Mouse (Mus musculus): ENCODE results near the gene Tceal8. TPM values are rescaled to one million over a fixed set of nuclear protein-coding genes. Genes with fewer than 3 reads are reported as not detected.
A peak's percentile ranks its signal among the peaks of the same experiment; 100 is the strongest.

Tceal8 gene
- polyA plus RNA-seq, 1 experiment from 2014 or later = 216 TPM

GRCm38 (mm10) chrX:136195193-136195944 is 23.2 kb upstream of the Tceal8 start:
- no peaks in the 10 kb centered on the region for H3K9me3 ChIP-seq (ENCODE audit: control insufficient read depth, low read length)
- no peak overlapping the region for H3K27ac ChIP-seq (replicated peaks; ENCODE audit: low read depth, low read length)
- no peaks in the 10 kb centered on the region for H3K4me1 ChIP-seq (ENCODE audit: control insufficient read depth, insufficient read depth, low read length)
- H3K4me2 ChIP-seq (ENCODE audit: low read depth, low read length) = no peak overlapping the region
- H3K36me3 ChIP-seq (ENCODE audit: control insufficient read depth, insufficient read depth, low read length) = no peaks in the 10 kb centered on the region
- DNase-seq (ENCODE audit: low spot score) = no peak
- ATAC-seq (ENCODE audit: low read depth) = no peak
- WGBS = 80% methylated on average over 16 of the region's 16 CpGs
- H3K4me3 ChIP-seq (ENCODE audit: low read depth, low read length) = no peak overlapping the region
- no peaks in the 10 kb centered on the region for H3K27me3 ChIP-seq (replicated peaks; ENCODE audit: control insufficient read depth, insufficient read depth, low read length)
- H3K9ac ChIP-seq (ENCODE audit: low read depth, low read length) = no peak overlapping the region

GRCm38 (mm10) chrX:136183107-136183506 is 11.0 kb upstream of the Tceal8 start:
- H3K9me3 ChIP-seq (ENCODE audit: control insufficient read depth, low read length) = no peaks in the 10 kb centered on the region
- no peak overlapping the region for H3K4me2 ChIP-seq (ENCODE audit: low read depth, low read length)
- WGBS = 81% methylated on average over 1 of the region's 1 CpGs
- H3K36me3 ChIP-seq (ENCODE audit: control insufficient read depth, insufficient read depth, low read length) = no peaks in the 10 kb centered on the region
- H3K4me3 ChIP-seq (ENCODE audit: low read depth, low read length) = no peak overlapping the region
- H3K4me1 ChIP-seq (ENCODE audit: control insufficient read depth, insufficient read depth, low read length) = no peaks in the 10 kb centered on the region
- no peak overlapping the region for H3K9ac ChIP-seq (ENCODE audit: low read depth, low read length)
- DNase-seq (ENCODE audit: low spot score) (no peak), ATAC-seq (ENCODE audit: low read depth) (no peak)
- no peaks in the 10 kb centered on the region; the same call in 1 of the 2 replicates for H3K27me3 ChIP-seq (replicated peaks; ENCODE audit: control insufficient read depth, insufficient read depth, low read length)
- H3K27ac ChIP-seq (replicated peaks; ENCODE audit: low read depth, low read length) = no peak overlapping the region

DNA sequence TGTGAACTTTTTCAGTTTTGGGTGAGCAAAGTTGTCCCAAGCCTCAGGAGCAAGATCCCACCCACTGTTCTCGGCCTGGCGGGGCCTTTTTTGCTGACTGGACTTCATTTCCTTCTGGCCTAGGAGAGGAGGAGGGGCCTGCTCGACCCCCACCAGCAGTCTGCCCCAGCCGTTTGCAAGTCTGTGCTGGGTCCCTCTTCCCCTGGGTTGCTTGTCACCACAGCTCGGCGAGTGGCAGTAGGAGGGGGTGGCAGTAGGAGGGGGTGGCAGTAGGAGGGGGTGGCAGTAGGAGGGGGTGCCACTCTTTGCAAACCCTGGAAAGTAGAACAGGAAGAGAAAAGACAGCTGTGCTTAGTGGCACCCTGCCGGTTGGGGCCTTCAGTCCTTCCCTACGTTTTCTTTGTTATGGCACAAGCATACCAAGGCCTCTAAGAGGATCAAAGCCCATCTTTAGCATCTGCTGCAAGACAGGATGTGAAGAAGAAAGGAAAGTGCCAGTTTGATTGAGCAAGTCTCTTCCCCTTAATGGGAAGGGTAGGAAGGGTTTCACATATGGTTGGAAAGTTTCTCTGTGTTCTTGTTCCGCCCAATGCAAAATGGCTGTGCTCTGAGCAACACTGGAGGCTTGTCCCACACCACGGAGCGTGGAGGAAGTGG is 8.9 kb upstream of the Tceal8 start:
- WGBS = 34% methylated on average over 11 of the region's 11 CpGs
- Histone ChIP-seq H3K27ac (replicated peaks; ENCODE audit: low read depth, low read length) (no peak overlapping the region), H3K36me3 (ENCODE audit: control insufficient read depth, insufficient read depth, low read length) (no peaks in the 10 kb centered on the region), H3K27me3 (replicated peaks; ENCODE audit: control insufficient read depth, insufficient read depth, low read length) (peaks cover 5% of the 10 kb centered on the region), H3K9ac (ENCODE audit: low read depth, low read length) (no peak overlapping the region), H3K4me1 (ENCODE audit: control insufficient read depth, insufficient read depth, low read length) (no peaks in the 10 kb centered on the region), H3K9me3 (ENCODE audit: control insufficient read depth, low read length) (no peaks in the 10 kb centered on the region), H3K4me2 (ENCODE audit: low read depth, low read length) (no peak overlapping the region), H3K4me3 (ENCODE audit: low read depth, low read length) (no peak overlapping the region)
- no peak for ATAC-seq (ENCODE audit: low read depth)
- DNase-seq (ENCODE audit: low spot score) = no peak

- ATAC-seq (ENCODE audit: low read depth) = no peak
- H3K4me1 ChIP-seq (ENCODE audit: control insufficient read depth, insufficient read depth, low read length) = no peaks in the 10 kb centered on the region
- peaks cover 7% of the 10 kb centered on the region for H3K27me3 ChIP-seq (replicated peaks; ENCODE audit: control insufficient read depth, insufficient read depth, low read length)
- DNase-seq (ENCODE audit: low spot score) = peak; percentile 38
- H3K4me3 ChIP-seq (ENCODE audit: low read depth, low read length) = peak overlapping the region; percentile 55
- H3K9ac ChIP-seq (ENCODE audit: low read depth, low read length) = peak overlapping the region; percentile 59
- peak overlapping the region; percentile 55 for H3K4me2 ChIP-seq (ENCODE audit: low read depth, low read length)
- 34% methylated on average over 10 of the region's 10 CpGs for WGBS
- 0 out of 2 replicates have a peak, but pooled peaks cover 4% of the 10 kb centered on the region for H3K36me3 ChIP-seq (ENCODE audit: control insufficient read depth, insufficient read depth, low read length)
- peak overlapping the region; percentile 85 for H3K27ac ChIP-seq (replicated peaks; ENCODE audit: low read depth, low read length)
- no peaks in the 10 kb centered on the region for H3K9me3 ChIP-seq (ENCODE audit: control insufficient read depth, low read length)
These were observed 644 bp upstream of the Tceal8 start for GRCm38 (mm10) chrX:136172786-136173185.

DNA sequence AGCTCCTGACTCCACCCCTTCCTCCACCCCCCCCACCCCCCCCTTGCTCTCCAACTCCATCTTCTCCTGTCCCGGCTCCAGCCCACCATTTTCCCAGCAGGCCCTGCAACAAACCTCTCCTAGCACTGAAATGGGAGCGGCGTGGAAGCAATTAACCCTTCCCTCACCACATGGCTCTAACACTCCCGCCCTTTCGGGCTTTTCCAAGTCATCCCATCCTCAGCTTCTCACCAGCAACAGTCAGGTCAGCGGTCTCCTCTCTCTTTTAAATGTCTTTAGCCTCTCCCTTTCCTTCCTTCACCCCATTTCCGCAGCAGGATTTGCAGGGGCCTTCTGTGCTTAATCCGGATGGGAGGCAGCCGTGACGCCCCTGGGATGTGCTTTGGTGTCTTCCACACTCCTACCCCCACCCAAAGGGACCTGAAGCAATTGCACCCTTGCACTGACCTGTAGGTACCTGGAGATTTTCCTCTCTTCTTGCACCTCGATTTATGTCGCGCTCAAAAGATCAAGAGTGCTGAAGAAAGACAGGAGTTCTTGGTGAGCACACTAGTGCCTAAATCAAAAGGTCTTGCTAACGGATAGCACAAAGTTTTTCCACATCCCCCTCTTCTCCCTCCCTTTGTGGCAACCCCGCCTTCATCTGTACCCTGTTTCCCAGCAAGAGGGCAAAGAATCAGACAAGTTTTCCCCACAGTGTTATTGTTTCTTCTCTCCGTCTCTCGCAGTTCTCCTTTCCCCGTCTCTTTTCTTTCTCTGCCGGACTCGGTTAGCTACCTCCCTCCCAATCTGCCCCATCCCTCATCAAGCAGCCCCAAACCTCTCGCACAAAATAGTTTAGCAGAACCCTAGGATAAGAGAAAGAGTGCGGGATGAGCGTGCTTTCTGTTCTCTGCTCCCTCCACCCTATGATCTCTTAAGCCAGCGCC is 689 bp downstream of the Tceal8 start:
- Histone ChIP-seq H3K36me3 (ENCODE audit: control insufficient read depth, insufficient read depth, low read length) (0 out of 2 replicates have a peak, but pooled peaks cover 4% of the 10 kb centered on the region), H3K27me3 (replicated peaks; ENCODE audit: control insufficient read depth, insufficient read depth, low read length) (peaks cover 6% of the 10 kb centered on the region), H3K27ac (replicated peaks; ENCODE audit: low read depth, low read length) (peak overlapping the region; percentile 91), H3K9ac (ENCODE audit: low read depth, low read length) (peak overlapping the region; percentile 77), H3K4me1 (ENCODE audit: control insufficient read depth, insufficient read depth, low read length) (no peaks in the 10 kb centered on the region), H3K9me3 (ENCODE audit: control insufficient read depth, low read length) (no peaks in the 10 kb centered on the region), H3K4me3 (ENCODE audit: low read depth, low read length) (peak overlapping the region; percentile 55), H3K4me2 (ENCODE audit: low read depth, low read length) (peak overlapping the region; percentile 54)
- ATAC-seq (ENCODE audit: low read depth) (peak; percentile 77), DNase-seq (ENCODE audit: low spot score) (peak; percentile 90)
- WGBS = 24% methylated on average over 24 of the region's 24 CpGs

DNA sequence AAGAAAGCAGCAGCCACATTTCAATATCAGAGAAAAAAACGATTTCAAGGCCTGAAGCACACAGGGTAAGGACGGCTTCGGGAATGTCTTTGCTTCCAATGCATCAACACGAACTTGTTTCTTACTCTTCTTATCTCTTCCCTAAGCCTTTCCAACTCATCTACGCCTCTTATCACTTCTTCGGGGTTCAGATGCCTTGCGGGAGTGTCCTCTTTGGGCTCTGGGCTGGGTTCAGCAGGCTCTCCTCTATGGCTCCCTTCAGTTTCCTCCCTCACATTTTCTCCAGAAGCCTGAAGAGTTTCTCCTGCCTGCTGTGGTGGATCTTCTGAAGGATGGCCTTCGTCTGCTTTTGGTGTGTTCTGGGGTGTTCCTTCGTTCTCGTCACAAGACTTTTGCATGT is 1.5 kb downstream of the Tceal8 start:
- H3K9me3 ChIP-seq (ENCODE audit: control insufficient read depth, low read length) = no peaks in the 10 kb centered on the region
- peak overlapping the region; percentile 54 for H3K4me2 ChIP-seq (ENCODE audit: low read depth, low read length)
- H3K27ac ChIP-seq (replicated peaks; ENCODE audit: low read depth, low read length) = no peak overlapping the region
- ATAC-seq (ENCODE audit: low read depth) (no peak), DNase-seq (ENCODE audit: low spot score) (no peak)
- H3K27me3 ChIP-seq (replicated peaks; ENCODE audit: control insufficient read depth, insufficient read depth, low read length) = no peaks in the 10 kb centered on the region; the same call in 1 of the 2 replicates
- peak overlapping the region; percentile 55 for H3K4me3 ChIP-seq (ENCODE audit: low read depth, low read length)
- WGBS = 62% methylated on average over 10 of the region's 10 CpGs
- H3K4me1 ChIP-seq (ENCODE audit: control insufficient read depth, insufficient read depth, low read length) = no peaks in the 10 kb centered on the region
- H3K36me3 ChIP-seq (ENCODE audit: control insufficient read depth, insufficient read depth, low read length) = 0 out of 2 replicates have a peak, but pooled peaks cover 4% of the 10 kb centered on the region
- peak overlapping the region; percentile 42; the same call in 1 of the 2 replicates for H3K9ac ChIP-seq (ENCODE audit: low read depth, low read length)

GRCm38 (mm10) chrX:136144195-136144594 is 27.9 kb downstream of the Tceal8 start:
- H3K27me3 ChIP-seq (replicated peaks; ENCODE audit: control insufficient read depth, insufficient read depth, low read length) = no peaks in the 10 kb centered on the region
- ATAC-seq (ENCODE audit: low read depth) = no peak
- H3K27ac ChIP-seq (replicated peaks; ENCODE audit: low read depth, low read length) = no peak overlapping the region
- H3K9me3 ChIP-seq (ENCODE audit: control insufficient read depth, low read length) = no peaks in the 10 kb centered on the region
- H3K36me3 ChIP-seq (ENCODE audit: control insufficient read depth, insufficient read depth, low read length) = no peaks in the 10 kb centered on the region
- no peak for DNase-seq (ENCODE audit: low spot score)
- H3K4me1 ChIP-seq (ENCODE audit: control insufficient read depth, insufficient read depth, low read length) = no peaks in the 10 kb centered on the region
- no peak overlapping the region for H3K4me2 ChIP-seq (ENCODE audit: low read depth, low read length)
- WGBS = 74% methylated on average over 7 of the region's 7 CpGs
- H3K4me3 ChIP-seq (ENCODE audit: low read depth, low read length) = no peak overlapping the region
- no peak overlapping the region for H3K9ac ChIP-seq (ENCODE audit: low read depth, low read length)

GRCm38 (mm10) chrX:136143711-136144110 is 28.4 kb downstream of the Tceal8 start:
- Histone ChIP-seq H3K9ac (ENCODE audit: low read depth, low read length) (no peak overlapping the region), H3K27ac (replicated peaks; ENCODE audit: low read depth, low read length) (no peak overlapping the region), H3K9me3 (ENCODE audit: control insufficient read depth, low read length) (no peaks in the 10 kb centered on the region), H3K27me3 (replicated peaks; ENCODE audit: control insufficient read depth, insufficient read depth, low read length) (no peaks in the 10 kb centered on the region), H3K4me2 (ENCODE audit: low read depth, low read length) (no peak overlapping the region), H3K4me1 (ENCODE audit: control insufficient read depth, insufficient read depth, low read length) (no peaks in the 10 kb centered on the region), H3K4me3 (ENCODE audit: low read depth, low read length) (no peak overlapping the region), H3K36me3 (ENCODE audit: control insufficient read depth, insufficient read depth, low read length) (no peaks in the 10 kb centered on the region)
- ATAC-seq (ENCODE audit: low read depth) (no peak), DNase-seq (ENCODE audit: low spot score) (no peak)
- 71% methylated on average over 2 of the region's 2 CpGs for WGBS

Data from embryonic facial prominence, embryonic 14.5 days (tissue).